Mouse (Mus musculus): ENCODE data around the gene Tmem201. TPM values are rescaled to one million over a fixed set of nuclear protein-coding genes. Genes with fewer than 3 reads are reported as not detected.
"Not testable (repeated sequence)": the region's sequence is repeated elsewhere in the genome, so short reads cannot be mapped to it uniquely, and the experiment has no call there.

The Tmem201 gene
- total RNA-seq, 2 experiments from 2014 or later, result 69.7 to 78.3 TPM

- H3K27ac ChIP-seq, result peak overlapping the region; percentile 60; the same call in 1 of the 2 replicates
- peak; percentile 71 for TF ChIP-seq CTCF (conservative IDR thresholded peaks at IDR 0.05)
- H3K4me3 ChIP-seq, result peak overlapping the region; percentile 76
- no peak for DNase-seq (ENCODE audit: low spot score in 2 of 2)
Observed at GRCm38 (mm10) chr4:149772394-149772793, 34.5 kb upstream of the Tmem201 start.

- Histone ChIP-seq H3K27ac (no peak overlapping the region), H3K4me3 (no peak overlapping the region)
- TF ChIP-seq CTCF (conservative IDR thresholded peaks at IDR 0.05), result no peak
- DNase-seq (ENCODE audit: low spot score in 2 of 2), result no peak
Observed at GRCm38 (mm10) chr4:149765201-149765600, 27.4 kb upstream of the Tmem201 start.

GRCm38 (mm10) chr4:149763335-149763734 lies 25.5 kb upstream of the Tmem201 start:
- no peak for DNase-seq (ENCODE audit: low spot score in 2 of 2)
- no peak overlapping the region for H3K27ac ChIP-seq
- H3K4me3 ChIP-seq, result no peak overlapping the region
- TF ChIP-seq CTCF (conservative IDR thresholded peaks at IDR 0.05), result no peak

GRCm38 (mm10) chr4:149759517-149759916 lies 21.7 kb upstream of the Tmem201 start:
- no peak overlapping the region for H3K4me3 ChIP-seq
- no peak for TF ChIP-seq CTCF (conservative IDR thresholded peaks at IDR 0.05)

GRCm38 (mm10) chr4:149758423-149758822 lies 20.6 kb upstream of the Tmem201 start:
- H3K27ac ChIP-seq, result peak overlapping the region; percentile 79
- H3K4me3 ChIP-seq, result no peak overlapping the region
- no peak for DNase-seq (ENCODE audit: low spot score in 2 of 2)

More at GRCm38 (mm10) chr4:149759517-149759916, 21.7 kb upstream of the Tmem201 start:
- peak overlapping the region; percentile 79 for H3K27ac ChIP-seq
- no peak for DNase-seq (ENCODE audit: low spot score in 2 of 2)

GRCm38 (mm10) chr4:149756546-149756945 lies 18.7 kb upstream of the Tmem201 start:
- not testable (repeated sequence) for H3K27ac ChIP-seq; DNase-seq (ENCODE audit: low spot score in 2 of 2); H3K4me3 ChIP-seq

More at GRCm38 (mm10) chr4:149758423-149758822, 20.6 kb upstream of the Tmem201 start:
- TF ChIP-seq CTCF (conservative IDR thresholded peaks at IDR 0.05), result no peak

- Histone ChIP-seq H3K4me3 (no peak overlapping the region), H3K27ac (no peak overlapping the region; the same call in 1 of the 2 replicates)
- no peak for TF ChIP-seq CTCF (conservative IDR thresholded peaks at IDR 0.05)
- DNase-seq (ENCODE audit: low spot score in 2 of 2), result no peak
Observed at GRCm38 (mm10) chr4:149752836-149753235, 15.0 kb upstream of the Tmem201 start.

- Histone ChIP-seq H3K27ac (no peak overlapping the region), H3K4me3 (no peak overlapping the region)
- peak; percentile 95 for TF ChIP-seq CTCF (conservative IDR thresholded peaks at IDR 0.05)
- peak; percentile 54 to 73 for DNase-seq (ENCODE audit: low spot score in 2 of 2)
Observed at GRCm38 (mm10) chr4:149752124-149752799, 14.4 kb upstream of the Tmem201 start.

GRCm38 (mm10) chr4:149750671-149751070 lies 12.8 kb upstream of the Tmem201 start:
- no peak for DNase-seq (ENCODE audit: low spot score in 2 of 2)
- Histone ChIP-seq H3K27ac (no peak overlapping the region), H3K4me3 (no peak overlapping the region)
- TF ChIP-seq CTCF (conservative IDR thresholded peaks at IDR 0.05), result no peak

- not testable (repeated sequence) for H3K4me3 ChIP-seq; H3K27ac ChIP-seq; DNase-seq (ENCODE audit: low spot score in 2 of 2)
Observed at GRCm38 (mm10) chr4:149749663-149750015, 11.8 kb upstream of the Tmem201 start.

GRCm38 (mm10) chr4:149749003-149749662 lies 11.3 kb upstream of the Tmem201 start:
- H3K27ac ChIP-seq, result no peak overlapping the region
- no peak overlapping the region for H3K4me3 ChIP-seq
- no peak for DNase-seq (ENCODE audit: low spot score in 2 of 2)
- TF ChIP-seq CTCF (conservative IDR thresholded peaks at IDR 0.05), result no peak

GRCm38 (mm10) chr4:149744119-149744518 lies 6.3 kb upstream of the Tmem201 start:
- H3K27ac ChIP-seq, result no peak overlapping the region
- no peak overlapping the region for H3K4me3 ChIP-seq
- TF ChIP-seq CTCF (conservative IDR thresholded peaks at IDR 0.05), result no peak
- DNase-seq (ENCODE audit: low spot score in 2 of 2), result no peak

- Histone ChIP-seq H3K27ac (no peak overlapping the region), H3K4me3 (no peak overlapping the region)
- no peak for DNase-seq (ENCODE audit: low spot score in 2 of 2)
- no peak for TF ChIP-seq CTCF (conservative IDR thresholded peaks at IDR 0.05)
Observed at GRCm38 (mm10) chr4:149742011-149742530, 4.2 kb upstream of the Tmem201 start.

GRCm38 (mm10) chr4:149740301-149740700 lies 2.5 kb upstream of the Tmem201 start:
- no peak for DNase-seq (ENCODE audit: low spot score in 2 of 2)
- Histone ChIP-seq H3K27ac (no peak overlapping the region), H3K4me3 (no peak overlapping the region)
- no peak for TF ChIP-seq CTCF (conservative IDR thresholded peaks at IDR 0.05)

Data from layer of hippocampus, adult 2 months (tissue).